Mouse (Mus musculus): ENCODE measurements around the gene Nepn.

DNA sequence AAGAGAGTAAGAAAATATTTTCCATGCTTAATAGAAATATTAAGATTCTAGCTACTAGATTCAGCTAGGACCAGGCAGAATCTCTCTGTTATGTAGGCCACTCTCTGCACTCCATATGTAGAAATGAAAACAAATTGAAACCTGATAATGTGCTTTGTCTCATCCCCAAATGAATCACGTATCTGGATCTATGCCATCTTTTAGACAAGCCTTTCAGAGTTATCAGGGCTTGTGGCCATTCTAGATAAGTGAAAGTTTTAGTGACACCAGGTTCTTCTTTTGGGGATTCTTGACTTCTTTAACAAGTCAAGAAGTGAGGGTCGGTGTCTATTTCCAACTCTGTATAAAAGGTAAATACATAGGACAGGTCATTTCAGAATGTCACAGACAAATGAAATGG is 9.9 kb downstream of the Nepn start:
- TF ChIP-seq CTCF (IDR thresholded peaks at IDR 0.05) (no peak), EP300 (IDR thresholded peaks at IDR 0.05) (no peak)
